Mouse (Mus musculus) MEL (cell line): ENCODE results near the gene Ahcyl2.

Source experiments
- CTCF ChIP-seq, 3 experiments: IDR thresholded peaks in 2 of 3; conservative IDR thresholded peaks in 1 of 3; 2 replicates each; pipeline ENCODE4 v1.5.1; 2011 to 2012; ENCODE audit warnings: low read length in 3 of 3, low read depth in 2 of 3, mild to moderate bottlenecking in 2 of 3, improper control_type of control experiment in 1 of 3, inconsistent platforms in 1 of 3, mixed read lengths in 1 of 3, moderate library complexity in 1 of 3; ENCODE audit not compliant: control insufficient read depth in 1 of 3, insufficient read depth in 1 of 3, poor library complexity in 1 of 3, severe bottlenecking in 1 of 3
- EP300 ChIP-seq, 2 experiments: IDR thresholded peaks; 2 replicates each; pipeline ENCODE4 v1.6.1; 2011; ENCODE audit warnings: improper control_type of control experiment in 2 of 2, low read length in 2 of 2, low read depth in 1 of 2, mild to moderate bottlenecking in 1 of 2
- ETS1 ChIP-seq: IDR thresholded peaks from 2 replicates; pipeline ENCODE4 v1.6.1; 2012; ENCODE audit warnings: low read depth, mild to moderate bottlenecking, inconsistent platforms, low read length, improper control_type of control experiment, moderate library complexity
- MAX ChIP-seq: IDR thresholded peaks from 2 replicates; pipeline ENCODE4 v1.6.1; 2011; ENCODE audit warnings: low read length, improper control_type of control experiment
- POLR2A ChIP-seq, 2 experiments: IDR thresholded peaks; 2 replicates each; pipeline ENCODE4 v1.6.1; 2011 to 2012; ENCODE audit warnings: low read length in 2 of 2, mild to moderate bottlenecking in 2 of 2, control low read depth in 1 of 2, improper control_type of control experiment in 1 of 2, low read depth in 1 of 2, moderate library complexity in 1 of 2; ENCODE audit not compliant: control insufficient read depth in 1 of 2, insufficient read depth in 1 of 2, poor library complexity in 1 of 2
- TAL1 ChIP-seq: IDR thresholded peaks from 2 replicates; pipeline ENCODE4 v1.6.1; 2012; ENCODE audit warnings: mild to moderate bottlenecking, inconsistent platforms, low read length, moderate library complexity, mixed read lengths
- TCF12 ChIP-seq: IDR thresholded peaks from 2 replicates; pipeline ENCODE4 v1.6.1; 2014; ENCODE audit warnings: low read depth, mild to moderate bottlenecking, inconsistent platforms, low read length, improper control_type of control experiment, moderate library complexity
- USF1 ChIP-seq: IDR thresholded peaks from 2 replicates; pipeline ENCODE4 v1.6.1; 2014; ENCODE audit warnings: low read depth, mild to moderate bottlenecking, inconsistent platforms, low read length, improper control_type of control experiment, moderate library complexity

DNA sequence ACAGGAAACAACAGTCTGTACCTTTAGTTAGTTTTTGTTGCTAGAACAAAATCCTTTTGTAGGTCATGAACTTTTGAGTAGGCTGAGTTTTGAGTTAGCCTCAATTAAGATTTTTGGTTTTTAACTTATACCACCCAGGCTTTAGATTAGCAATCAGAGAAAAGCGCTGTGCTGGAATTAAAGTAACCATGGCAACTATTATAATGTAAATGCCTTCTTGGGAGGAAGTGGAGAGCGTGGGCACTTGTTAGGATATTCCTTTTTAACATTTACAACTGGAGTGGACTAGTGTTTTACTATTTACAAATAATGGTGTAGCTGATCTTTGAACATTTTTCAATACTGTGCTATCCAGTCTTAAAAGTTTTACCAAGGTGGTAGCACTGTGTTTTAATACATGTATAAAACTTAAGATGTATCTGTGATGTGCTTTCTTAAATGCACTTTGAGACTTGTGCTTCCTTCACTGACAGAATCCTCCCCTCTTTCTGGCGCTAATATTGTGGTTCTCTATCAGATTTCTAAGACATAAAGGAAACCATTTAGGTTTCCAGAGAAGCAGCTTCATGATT is 21.1 kb downstream of the Ahcyl2 start:
- TF ChIP-seq TCF12 (no peak), CTCF (IDR thresholded peaks at IDR 0.05 in 2 of 3, conservative IDR thresholded peaks at IDR 0.05 in 1 of 3; ENCODE audit: control insufficient read depth in 1 of 3, insufficient read depth in 1 of 3, low read depth in 2 of 3, low read length in 3 of 3, poor library complexity in 1 of 3, severe bottlenecking in 1 of 3) (no peak), ETS1 (no peak), USF1 (no peak), EP300 (IDR thresholded peaks at IDR 0.05; ENCODE audit: low read depth in 1 of 2, low read length in 2 of 2) (no peak), TAL1 (no peak), MAX (no peak), POLR2A (IDR thresholded peaks at IDR 0.05; ENCODE audit: control insufficient read depth in 1 of 2, insufficient read depth in 1 of 2, low read depth in 1 of 2, low read length in 2 of 2, poor library complexity in 1 of 2) (no peak)
